Mouse (Mus musculus) cerebellum, postnatal 14 days (tissue): ENCODE data around the gene Atp11a.

Experiments used
- DNase-seq, 2 experiments: peaks; one replicate each; pipeline ENCODE4 v3.0.0; 2021; ENCODE audit warnings: mixed read lengths in 2 of 2

Atp11a gene

GRCm38 (mm10) chr8:12912011-12912410 is 155.2 kb downstream of the Atp11a start:
- DNase-seq, result no peak

- peak; percentile 74 to 84 for DNase-seq
These were observed 158.6 kb downstream of the Atp11a start for GRCm38 (mm10) chr8:12915187-12916006.

GRCm38 (mm10) chr8:12916156-12916900 is 159.5 kb downstream of the Atp11a start:
- peak; percentile 56 to 69 for DNase-seq

- peak; percentile 66 to 68 for DNase-seq
These were observed 160.2 kb downstream of the Atp11a start for GRCm38 (mm10) chr8:12917029-12917428.

GRCm38 (mm10) chr8:12917831-12918230 is 161.0 kb downstream of the Atp11a start:
- DNase-seq, result no peak
